Mouse (Mus musculus) spleen, adult 2 months (tissue): Measurements from ENCODE around the gene Dll4.

Experiments
- CTCF ChIP-seq: fragments of 200-500 bp; IDR thresholded peaks from 2 replicates; pipeline ENCODE4 v1.5.1; 2011; ENCODE audit warnings: mild to moderate bottlenecking, inconsistent platforms; ENCODE audit not compliant: insufficient read depth, insufficient read length, insufficient replicate concordance; ENCODE audit errors: extremely low read depth
- POLR2A ChIP-seq: fragments of 200-500 bp; IDR thresholded peaks from 2 replicates; pipeline ENCODE4 v1.6.1; 2011; ENCODE audit warnings: low read depth, low read length, inconsistent platforms

DNA sequence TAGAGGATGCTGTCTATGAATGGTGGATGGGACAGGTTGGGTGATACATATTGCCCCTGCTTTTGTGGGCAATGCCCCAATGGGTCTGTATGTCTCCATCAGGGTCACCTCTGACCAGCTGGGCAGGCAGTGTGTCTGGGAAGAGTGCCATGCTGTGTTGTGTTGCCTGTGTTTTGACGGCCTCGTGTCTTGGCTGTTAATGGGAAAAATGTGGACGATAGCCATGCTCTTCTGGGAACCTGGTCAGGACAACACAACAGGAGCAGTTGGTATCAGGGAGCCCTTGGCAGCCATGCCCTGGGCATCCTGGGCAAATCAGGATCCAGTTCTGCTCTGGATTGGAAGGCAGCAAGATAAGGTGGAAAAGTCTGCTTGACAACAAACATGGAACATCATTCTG, 29.5 kb downstream of the Dll4 start:
- TF ChIP-seq POLR2A (no peak), CTCF (no peak)
